Mouse (Mus musculus): ENCODE data around the gene Fhod1. TPM values are rescaled to one million over a fixed set of nuclear protein-coding genes. Genes with fewer than 3 reads are reported as not detected.
A peak's percentile ranks its signal among the peaks of the same experiment; 100 is the strongest.

The Fhod1 gene
- polyA plus RNA-seq, 1 experiment = 78.6 TPM

DNA sequence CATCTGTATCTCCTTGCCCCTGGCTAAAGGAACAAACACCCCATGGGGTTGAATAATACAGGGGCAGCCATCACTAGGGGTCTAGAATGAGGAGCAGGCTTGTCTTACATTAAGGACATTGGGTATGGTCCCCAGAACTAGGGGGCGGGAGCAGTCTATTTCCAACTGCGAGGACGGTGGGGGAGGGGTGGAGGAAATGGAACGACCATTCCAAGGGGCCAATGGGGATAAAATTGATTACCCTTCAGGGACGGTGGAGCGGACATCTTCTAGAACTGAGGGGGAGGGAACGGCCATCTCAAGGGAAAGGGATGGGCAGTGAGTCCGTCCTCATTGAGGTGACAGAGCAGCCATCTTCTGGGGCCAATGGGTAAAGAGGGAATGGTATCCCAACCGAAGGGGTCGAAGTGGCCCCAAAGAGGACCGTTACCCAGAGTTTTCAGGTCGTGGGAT lies 22.1 kb downstream of the Fhod1 start:
- Histone ChIP-seq H3K4me1 (peaks cover 86% of the 10 kb centered on the region), H3K4me3 (replicated peaks) (peak overlapping the region; percentile 96), H3K36me3 (replicated peaks; ENCODE audit: low read length) (peaks cover 70% of the 10 kb centered on the region), H3K27me3 (replicated peaks) (no peaks in the 10 kb centered on the region), H3K9me3 (no peaks in the 10 kb centered on the region)
- no peak for TF ChIP-seq FLI1 (IDR thresholded peaks at IDR 0.05; ENCODE audit: low read length)
- TF ChIP-seq GATA1 (IDR thresholded peaks at IDR 0.05; ENCODE audit: borderline replicate concordance, low read length) = no peak

DNA sequence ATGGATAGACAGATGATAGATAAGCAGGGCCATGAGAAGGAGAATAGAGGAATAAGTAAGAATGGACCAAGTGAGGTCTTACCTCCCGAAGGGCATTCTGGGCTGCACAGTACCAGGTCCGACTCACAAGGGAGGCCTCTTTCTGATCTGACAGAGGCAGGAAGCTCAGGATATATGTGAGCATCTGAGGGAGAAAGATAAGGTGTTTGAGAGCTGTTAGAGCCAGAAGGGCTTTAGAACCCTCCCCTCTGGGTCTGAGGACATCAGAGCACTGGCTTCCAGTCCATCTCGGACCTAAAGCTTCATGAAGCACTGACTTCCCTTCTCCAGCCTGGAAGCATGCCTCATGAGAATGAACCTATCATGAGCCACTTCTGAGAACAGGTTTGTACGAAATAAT lies 24.6 kb downstream of the Fhod1 start:
- peaks cover 66% of the 10 kb centered on the region for H3K36me3 ChIP-seq (replicated peaks; ENCODE audit: low read length)
- H3K9me3 ChIP-seq = no peaks in the 10 kb centered on the region
- peak overlapping the region; percentile 96 for H3K4me3 ChIP-seq (replicated peaks)
- TF ChIP-seq GATA1 (IDR thresholded peaks at IDR 0.05; ENCODE audit: borderline replicate concordance, low read length) = peak; percentile 28; the same call in 1 of the 3 replicates
- TF ChIP-seq FLI1 (IDR thresholded peaks at IDR 0.05; ENCODE audit: low read length) = no peak
- no peaks in the 10 kb centered on the region for H3K27me3 ChIP-seq (replicated peaks)
- H3K4me1 ChIP-seq = peaks cover 87% of the 10 kb centered on the region

GRCm38 (mm10) chr8:105318662-105319190 lies 29.0 kb downstream of the Fhod1 start:
- H3K9me3 ChIP-seq = no peaks in the 10 kb centered on the region
- peaks cover 88% of the 10 kb centered on the region for H3K36me3 ChIP-seq (replicated peaks; ENCODE audit: low read length)
- H3K4me3 ChIP-seq (replicated peaks) = peak overlapping the region; percentile 88
- H3K27me3 ChIP-seq (replicated peaks) = no peaks in the 10 kb centered on the region
- peaks cover 99% of the 10 kb centered on the region for H3K4me1 ChIP-seq
- TF ChIP-seq FLI1 (IDR thresholded peaks at IDR 0.05; ENCODE audit: low read length) (no peak), GATA1 (IDR thresholded peaks at IDR 0.05; ENCODE audit: borderline replicate concordance, low read length) (no peak)

DNA sequence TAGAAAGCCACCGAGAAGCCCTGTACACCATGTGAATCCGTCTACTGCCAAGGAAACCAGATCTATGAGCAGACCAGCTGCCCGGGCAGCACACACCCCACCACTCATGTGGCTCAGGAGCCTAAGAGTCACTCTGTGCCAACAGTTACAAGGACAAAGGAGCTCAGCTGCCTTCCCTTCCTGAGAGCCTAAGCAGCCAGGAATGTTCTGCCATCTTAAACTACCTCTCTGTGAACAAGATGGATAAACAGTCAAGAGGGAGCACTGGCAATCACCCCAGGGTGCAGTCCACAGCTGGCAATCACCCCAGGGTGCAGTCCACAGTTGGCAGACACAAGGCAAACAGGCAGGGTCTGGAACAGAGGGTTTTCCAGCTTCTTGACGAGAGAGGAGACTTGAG lies 29.8 kb downstream of the Fhod1 start:
- no peaks in the 10 kb centered on the region for H3K9me3 ChIP-seq
- H3K36me3 ChIP-seq (replicated peaks; ENCODE audit: low read length) = peaks cover 90% of the 10 kb centered on the region
- H3K4me1 ChIP-seq = peaks cover 99% of the 10 kb centered on the region
- peak overlapping the region; percentile 75 for H3K4me3 ChIP-seq (replicated peaks)
- no peak for TF ChIP-seq GATA1 (IDR thresholded peaks at IDR 0.05; ENCODE audit: borderline replicate concordance, low read length)
- H3K27me3 ChIP-seq (replicated peaks) = no peaks in the 10 kb centered on the region

DNA sequence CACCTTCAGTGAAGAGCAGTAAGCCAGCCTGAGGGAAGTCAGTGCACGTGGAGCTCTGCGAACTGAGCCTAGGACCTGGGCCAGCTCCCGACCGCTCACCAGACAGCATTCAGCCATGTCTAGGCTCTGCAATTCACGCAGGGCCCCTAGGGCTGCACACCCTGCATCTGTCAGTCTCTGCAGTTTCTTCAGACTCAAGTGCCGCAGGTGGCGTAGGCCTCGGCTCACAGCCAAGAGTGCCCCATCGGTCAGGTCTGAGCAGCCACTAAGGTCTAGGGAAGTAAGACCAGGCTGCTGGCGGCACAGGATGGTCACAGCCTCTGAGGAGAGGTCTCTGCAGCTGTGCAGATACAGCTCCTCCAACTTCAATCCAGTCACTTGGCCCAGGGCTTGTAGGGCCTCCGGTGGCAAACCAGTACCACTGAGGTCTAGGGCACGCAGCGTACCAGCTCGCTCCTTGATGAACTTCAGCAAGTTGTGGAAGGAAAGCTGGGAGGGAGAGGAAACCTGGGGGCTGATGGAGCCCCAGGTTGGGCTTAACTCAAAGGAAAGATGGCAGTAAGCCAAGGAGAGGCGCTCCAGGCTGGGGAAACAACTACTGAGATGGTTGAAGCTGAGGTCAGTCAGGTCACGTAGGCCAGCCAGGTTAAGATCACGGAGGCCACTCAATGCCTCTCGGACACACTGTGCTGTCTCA lies 32.5 kb downstream of the Fhod1 start:
- H3K36me3 ChIP-seq (replicated peaks; ENCODE audit: low read length) = peaks cover 99% of the 10 kb centered on the region
- no peaks in the 10 kb centered on the region for H3K27me3 ChIP-seq (replicated peaks)
- peaks cover 95% of the 10 kb centered on the region for H3K4me1 ChIP-seq
- no peaks in the 10 kb centered on the region for H3K9me3 ChIP-seq
- H3K4me3 ChIP-seq (replicated peaks) = peak overlapping the region; percentile 14
- TF ChIP-seq FLI1 (IDR thresholded peaks at IDR 0.05; ENCODE audit: low read length) (no peak), GATA1 (IDR thresholded peaks at IDR 0.05; ENCODE audit: borderline replicate concordance, low read length) (no peak)

GRCm38 (mm10) chr8:105313622-105314402 lies 33.9 kb downstream of the Fhod1 start:
- TF ChIP-seq FLI1 (IDR thresholded peaks at IDR 0.05; ENCODE audit: low read length) = no peak
- no peak for TF ChIP-seq GATA1 (IDR thresholded peaks at IDR 0.05; ENCODE audit: borderline replicate concordance, low read length)
- Histone ChIP-seq H3K36me3 (replicated peaks; ENCODE audit: low read length) (peaks cover 99% of the 10 kb centered on the region), H3K4me1 (peaks cover 95% of the 10 kb centered on the region), H3K9me3 (no peaks in the 10 kb centered on the region), H3K27me3 (replicated peaks) (no peaks in the 10 kb centered on the region), H3K4me3 (replicated peaks) (no peak overlapping the region)

DNA sequence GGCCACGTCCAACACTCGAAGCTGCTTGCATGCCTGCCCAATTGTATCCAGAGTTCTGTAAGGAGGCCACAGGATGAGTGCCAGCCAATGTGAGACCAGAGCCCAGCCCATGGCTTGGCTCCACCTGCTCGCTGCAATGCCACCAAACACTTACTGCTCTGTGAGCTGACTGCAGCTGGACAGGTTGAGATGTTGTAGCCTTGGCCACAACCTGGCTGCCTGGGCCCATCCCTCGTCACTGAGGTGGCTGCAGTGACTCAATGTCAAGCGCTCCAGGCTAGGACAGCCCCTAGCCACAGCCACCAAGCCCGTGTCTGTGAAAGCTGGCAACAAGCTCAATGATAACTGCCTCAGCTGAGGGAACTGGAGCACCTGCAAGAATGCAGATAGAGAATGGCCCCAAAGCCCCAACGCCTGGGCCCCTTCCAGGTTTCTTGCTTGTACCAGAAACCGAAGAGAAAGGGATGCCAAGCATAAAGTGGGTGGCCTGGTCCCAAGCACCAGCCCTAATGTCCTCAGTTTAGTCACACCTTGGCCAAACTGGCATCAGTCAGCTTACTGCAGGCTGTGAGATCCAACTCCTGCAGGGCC lies 34.8 kb downstream of the Fhod1 start:
- H3K4me1 ChIP-seq = peaks cover 95% of the 10 kb centered on the region
- no peaks in the 10 kb centered on the region for H3K27me3 ChIP-seq (replicated peaks)
- peaks cover 99% of the 10 kb centered on the region for H3K36me3 ChIP-seq (replicated peaks; ENCODE audit: low read length)
- TF ChIP-seq FLI1 (IDR thresholded peaks at IDR 0.05; ENCODE audit: low read length) = no peak
- no peak for TF ChIP-seq GATA1 (IDR thresholded peaks at IDR 0.05; ENCODE audit: borderline replicate concordance, low read length)
- H3K9me3 ChIP-seq = no peaks in the 10 kb centered on the region
- H3K4me3 ChIP-seq (replicated peaks) = peak overlapping the region; percentile 59

DNA sequence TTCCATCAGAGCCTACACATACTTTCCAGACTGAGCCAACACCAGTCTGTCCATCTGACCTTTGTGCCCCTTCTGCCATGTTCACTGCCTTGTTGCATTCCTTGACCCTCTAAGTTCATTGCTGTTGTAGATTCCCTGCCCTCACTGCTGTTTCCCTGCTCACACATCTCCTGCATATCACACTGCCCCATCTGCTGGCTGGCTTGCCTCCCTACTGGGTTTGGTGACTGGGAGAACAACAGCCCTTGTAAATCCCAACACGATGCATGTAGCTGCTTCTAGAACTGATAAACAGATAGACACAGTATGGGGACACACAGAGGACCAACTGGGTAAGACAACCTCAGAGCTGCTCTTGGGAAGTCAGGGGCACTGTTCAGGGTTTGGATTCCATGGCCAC lies 36.0 kb downstream of the Fhod1 start:
- Histone ChIP-seq H3K9me3 (no peaks in the 10 kb centered on the region), H3K4me1 (peaks cover 95% of the 10 kb centered on the region), H3K4me3 (replicated peaks) (peak overlapping the region; percentile 9), H3K36me3 (replicated peaks; ENCODE audit: low read length) (peaks cover 99% of the 10 kb centered on the region), H3K27me3 (replicated peaks) (no peaks in the 10 kb centered on the region)
- no peak for TF ChIP-seq FLI1 (IDR thresholded peaks at IDR 0.05; ENCODE audit: low read length)
- TF ChIP-seq GATA1 (IDR thresholded peaks at IDR 0.05; ENCODE audit: borderline replicate concordance, low read length) = no peak

- H3K27me3 ChIP-seq (replicated peaks) = no peaks in the 10 kb centered on the region
- peaks cover 94% of the 10 kb centered on the region for H3K36me3 ChIP-seq (replicated peaks; ENCODE audit: low read length)
- TF ChIP-seq GATA1 (IDR thresholded peaks at IDR 0.05; ENCODE audit: borderline replicate concordance, low read length) (no peak), FLI1 (IDR thresholded peaks at IDR 0.05; ENCODE audit: low read length) (no peak)
- no peak overlapping the region for H3K4me3 ChIP-seq (replicated peaks)
- H3K4me1 ChIP-seq = peaks cover 95% of the 10 kb centered on the region
- no peaks in the 10 kb centered on the region for H3K9me3 ChIP-seq
These were observed 37.6 kb downstream of the Fhod1 start for GRCm38 (mm10) chr8:105310118-105310517.
